Mouse (Mus musculus) lung, postnatal 0 days (tissue): ENCODE results near the gene Nhp2. TPM values are rescaled to one million over a fixed set of nuclear protein-coding genes. Genes with fewer than 3 reads are reported as not detected.
"Not testable (repeated sequence)": the region's sequence is repeated elsewhere in the genome, so short reads cannot be mapped to it uniquely, and the experiment has no call there.

Source experiments
- ATAC-seq: fragments of 200-750 bp; cut with Nextera tagmentation; 2 replicates; pipeline ENCODE4 v1.8.0; 2017; ENCODE audit warnings: moderate library complexity
- DNase-seq: peaks from one replicate; pipeline ENCODE4 v3.0.0-alpha.2; 2016; ENCODE audit warnings: low spot score
- H3K27ac ChIP-seq: fragments of 300-500 bp; sonication (generic); 2 replicates; pipeline ENCODE4 v1.5.1; 2014; ENCODE audit warnings: antibody characterized with exemption, mild to moderate bottlenecking, low read length, mixed read lengths
- H3K27me3 ChIP-seq: fragments of 300-500 bp; sonication (generic); replicated peaks from 2 replicates; pipeline ENCODE4 v1.6.1; 2014; ENCODE audit warnings: low read length, mixed read lengths; ENCODE audit not compliant: insufficient read depth
- H3K36me3 ChIP-seq: fragments of 300-500 bp; sonication (generic); 2 replicates; pipeline ENCODE4 v1.6.1; 2014; ENCODE audit warnings: low read length, mixed read lengths; ENCODE audit not compliant: insufficient read depth
- H3K4me1 ChIP-seq: fragments of 300-500 bp; sonication (generic); 2 replicates; pipeline ENCODE4 v1.6.1; 2014; ENCODE audit warnings: antibody characterized with exemption, low read depth, low read length, mixed read lengths; ENCODE audit not compliant: insufficient read depth
- H3K4me2 ChIP-seq: fragments of 300-500 bp; sonication (generic); replicated peaks from 2 replicates; pipeline ENCODE4 v1.6.1; 2014; ENCODE audit warnings: low read depth, mild to moderate bottlenecking, low read length, moderate library complexity, mixed read lengths
- H3K4me3 ChIP-seq: fragments of 300-500 bp; sonication (generic); 2 replicates; pipeline ENCODE4 v1.5.1; 2014; ENCODE audit warnings: low read depth, low read length
- H3K9ac ChIP-seq: fragments of 300-500 bp; sonication (generic); replicated peaks from 2 replicates; pipeline ENCODE4 v1.6.1; 2014; ENCODE audit warnings: low read depth, mild to moderate bottlenecking
- H3K9me3 ChIP-seq: fragments of 300-500 bp; sonication (generic); 2 replicates; pipeline ENCODE4 v1.6.1; 2016; ENCODE audit warnings: low read length, mixed read lengths
- CTCF ChIP-seq: IDR thresholded peaks from 2 replicates; pipeline ENCODE4 v1.5.1; 2016; ENCODE audit warnings: antibody characterized with exemption, mild to moderate bottlenecking
- EP300 ChIP-seq: IDR thresholded peaks from 2 replicates; pipeline ENCODE4 v1.6.1; 2016; ENCODE audit warnings: antibody characterized with exemption, mild to moderate bottlenecking, control low read depth
- WGBS: fragments of 180-500 bp; shearing (Covaris S2); extraction: QIAGEN DNeasy Blood & Tissue Kit; methylation state at CpG from one replicate; pipeline ENCODE4 v1.1.7; 2014; 5-methylcytosine and 5-hydroxymethylcytosine counted together
- polyA plus RNA-seq: library from polyadenylated mRNA; unstranded; fragments of >200 nt; fragmentation: Nextera tagmentation; extraction: Ambion mirVana; gene quantifications from 2 replicates; pipeline ENCODE4 v1.2.1, GENCODE M21; 2015

Gene Nhp2
- polyA plus RNA-seq, 1 experiment from 2014 or later = 67.2 TPM

DNA sequence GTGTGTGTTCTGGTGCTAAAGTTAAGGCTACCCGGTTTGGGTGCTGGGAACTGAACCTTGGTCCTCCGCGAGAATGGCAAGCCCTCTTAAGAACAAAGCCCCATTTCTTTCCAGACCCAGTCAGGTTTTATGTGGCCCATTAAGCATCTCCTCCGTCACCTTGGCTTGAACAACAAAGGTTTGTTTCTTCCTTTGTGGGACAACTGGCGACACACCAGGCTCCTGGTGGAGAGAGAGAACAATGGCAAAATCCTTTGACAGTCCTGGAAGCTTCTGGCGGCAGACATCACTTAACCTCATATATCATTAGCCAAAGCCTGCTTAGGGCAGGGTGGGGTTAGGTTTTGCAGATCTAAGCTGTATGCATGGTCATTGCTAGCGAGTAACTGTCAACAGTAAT lies 43.1 kb downstream of the Nhp2 start:
- Histone ChIP-seq H3K4me3 (no peak overlapping the region), H3K4me1 (no peaks in the 10 kb centered on the region; the same call in 1 of the 2 replicates), H3K27me3 (no peaks in the 10 kb centered on the region), H3K9ac (no peak overlapping the region), H3K9me3 (no peaks in the 10 kb centered on the region), H3K4me2 (no peak overlapping the region), H3K36me3 (no peaks in the 10 kb centered on the region), H3K27ac (no peak overlapping the region)
- no peak for ATAC-seq
- DNase-seq = no peak
- TF ChIP-seq EP300 = no peak
- no peak for TF ChIP-seq CTCF
- WGBS = 74% methylated on average over 6 of the region's 7 CpGs

GRCm38 (mm10) chr11:51664747-51665146 lies 45.2 kb downstream of the Nhp2 start:
- not testable (repeated sequence) for H3K36me3 ChIP-seq, H3K4me3 ChIP-seq, H3K4me2 ChIP-seq, H3K4me1 ChIP-seq, H3K27ac ChIP-seq, H3K9ac ChIP-seq, DNase-seq, H3K27me3 ChIP-seq, H3K9me3 ChIP-seq
- peak; percentile 55 for ATAC-seq
- WGBS = 75% methylated on average over 6 of the region's 7 CpGs

- Histone ChIP-seq H3K4me3 (no peak overlapping the region), H3K27me3 (no peaks in the 10 kb centered on the region), H3K9me3 (no peaks in the 10 kb centered on the region), H3K9ac (no peak overlapping the region), H3K4me2 (no peak overlapping the region), H3K27ac (no peak overlapping the region), H3K4me1 (no peaks in the 10 kb centered on the region), H3K36me3 (no peaks in the 10 kb centered on the region)
- DNase-seq (no peak), ATAC-seq (no peak)
- TF ChIP-seq EP300 = no peak
- no peak for TF ChIP-seq CTCF
- 89% methylated on average over 7 of the region's 7 CpGs for WGBS
Measured at GRCm38 (mm10) chr11:51670846-51671245, 51.3 kb downstream of the Nhp2 start.

GRCm38 (mm10) chr11:51671376-51671775 lies 51.8 kb downstream of the Nhp2 start:
- no peak for TF ChIP-seq CTCF
- no peak for TF ChIP-seq EP300
- Histone ChIP-seq H3K4me2 (no peak overlapping the region), H3K4me1 (no peaks in the 10 kb centered on the region), H3K36me3 (no peaks in the 10 kb centered on the region), H3K4me3 (no peak overlapping the region), H3K27me3 (no peaks in the 10 kb centered on the region), H3K9me3 (no peaks in the 10 kb centered on the region), H3K9ac (no peak overlapping the region), H3K27ac (no peak overlapping the region)
- 56% methylated on average over 2 of the region's 2 CpGs for WGBS
- ATAC-seq = no peak
- no peak for DNase-seq

GRCm38 (mm10) chr11:51673291-51673690 lies 53.8 kb downstream of the Nhp2 start:
- H3K27ac ChIP-seq = no peak overlapping the region
- 81% methylated on average over 9 of the region's 9 CpGs for WGBS
- ATAC-seq = no peak

More at GRCm38 (mm10) chr11:51673291-51673690, 53.8 kb downstream of the Nhp2 start:
- DNase-seq = no peak
- Histone ChIP-seq H3K4me1 (no peaks in the 10 kb centered on the region), H3K27me3 (no peaks in the 10 kb centered on the region), H3K4me2 (no peak overlapping the region), H3K9me3 (no peaks in the 10 kb centered on the region), H3K36me3 (no peaks in the 10 kb centered on the region), H3K4me3 (no peak overlapping the region), H3K9ac (no peak overlapping the region)
- TF ChIP-seq EP300 (no peak), CTCF (no peak)

Other genes starting within 250 kb of the Nhp2 start
- 10.8 and 12.0 TPM in 2 replicates for gene Phykpl, start 35.0 kb upstream of the Nhp2 start, polyA plus RNA-seq
- gene Hnrnpab, start 12.9 kb upstream of the Nhp2 start, polyA plus RNA-seq = 152 and 167 TPM in 2 replicates
- 43.2 and 46.4 TPM in 2 replicates for gene Rmnd5b, start 16.2 kb downstream of the Nhp2 start, polyA plus RNA-seq
- 43.9 and 44.7 TPM in 2 replicates for gene N4bp3, start 31.1 kb downstream of the Nhp2 start, polyA plus RNA-seq
- gene D930048N14Rik, start 31.2 kb downstream of the Nhp2 start, polyA plus RNA-seq = 2.5 and 3.1 TPM in 2 replicates
- gene 0610009B22Rik, start 69.1 kb downstream of the Nhp2 start, polyA plus RNA-seq = 90.6 and 95.9 TPM in 2 replicates
- gene Sec24a, start 143.9 kb downstream of the Nhp2 start, polyA plus RNA-seq = 10.3 and 10.5 TPM in 2 replicates
- 121 and 125 TPM in 2 replicates for gene Sar1b, start 144.0 kb downstream of the Nhp2 start, polyA plus RNA-seq
- 3.1 and 3.9 TPM in 2 replicates for gene Jade2, start 237.9 kb downstream of the Nhp2 start, polyA plus RNA-seq